8 mouse cellular contexts compared by ENCODE assay signal in the genomic region with DNA sequence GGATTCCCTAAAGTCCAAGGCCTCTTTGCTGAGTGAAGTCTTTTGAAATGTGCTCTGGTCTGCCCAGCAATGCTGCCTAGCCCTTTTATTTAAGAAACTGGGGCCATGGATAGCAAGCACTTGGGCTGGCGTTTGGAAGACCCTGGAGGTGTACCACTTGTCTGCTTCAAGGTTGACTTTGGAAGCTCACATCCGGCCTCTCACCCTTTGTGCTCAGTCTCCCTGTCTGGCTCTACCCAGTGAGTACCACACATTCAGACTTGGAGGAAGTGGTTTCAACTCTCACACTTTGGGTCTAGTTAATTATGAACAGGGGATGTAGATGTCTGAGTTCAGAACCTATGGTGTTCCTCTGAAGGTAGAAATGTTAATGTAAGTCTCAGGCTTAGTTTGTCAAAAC. TPM values are rescaled to one million over a fixed set of nuclear protein-coding genes. Genes with fewer than 3 reads are reported as not detected.
DNase-seq lines count a peak whose midpoint lies in the region; ATAC-seq and TF ChIP-seq lines count a peak whose summit lies in the region.

No protein-coding gene starts in this region.

- no peak for ATAC-seq in forebrain, embryonic 12.5 days (ENCODE audit: low FRiP score)
- no peak for ATAC-seq in liver, embryonic 14.5 days (ENCODE audit: insufficient read depth)

- 0 out of 2 replicates have a peak overlapping the region, but pooled peaks have one; percentile 58 for H3K27ac ChIP-seq in cerebellum, adult 2 months (ENCODE audit: insufficient read depth, low read length)
- H3K27ac ChIP-seq in forebrain, embryonic 12.5 days = peak overlapping the region; percentile 98
- no peak overlapping the region for H3K27ac ChIP-seq in liver, embryonic 14.5 days

- no peaks in the 10 kb centered on the region for H3K9me3 ChIP-seq in forebrain, embryonic 12.5 days
- H3K9me3 ChIP-seq in liver, embryonic 14.5 days (ENCODE audit: control insufficient read depth, low read length) = no peaks in the 10 kb centered on the region

- no peak for TF ChIP-seq CTCF in cerebellum, adult 2 months (IDR thresholded peaks at IDR 0.05; ENCODE audit: borderline replicate concordance, insufficient read depth, low read depth, low read length)
- no peak for TF ChIP-seq CTCF in liver, embryonic 14.5 days (IDR thresholded peaks at IDR 0.05; ENCODE audit: low read depth)

- no peaks in the 10 kb centered on the region for H3K27me3 ChIP-seq in cerebellum, adult 2 months (ENCODE audit: control insufficient read depth, insufficient read depth, low read length)
- H3K27me3 ChIP-seq in forebrain, embryonic 12.5 days = no peaks in the 10 kb centered on the region
- H3K27me3 ChIP-seq in liver, embryonic 14.5 days (ENCODE audit: control insufficient read depth, insufficient read depth, low read length) = no peaks in the 10 kb centered on the region

- 44% methylated on average over 2 of the region's 2 CpGs for WGBS in cerebellum, adult 2 months
- 51% methylated on average over 2 of the region's 2 CpGs for WGBS in forebrain, embryonic 12.5 days
- 24% methylated on average over 2 of the region's 2 CpGs for WGBS in liver, embryonic 14.5 days (ENCODE audit: insufficient replicate concordance)

- H3K4me3 ChIP-seq in cerebellum, adult 2 months (replicated peaks; ENCODE audit: insufficient read depth, low read depth, low read length) = peak overlapping the region; percentile 58
- H3K4me3 ChIP-seq in forebrain, embryonic 12.5 days (replicated peaks) = peak overlapping the region; percentile 96
- peak overlapping the region; percentile 55 to 71 for H3K4me3 ChIP-seq in liver, embryonic 14.5 days (ENCODE audit: insufficient read depth in 1 of 2, low read depth in 2 of 2, low read length in 2 of 2)

- no peak for TF ChIP-seq POLR2A in cerebellum, adult 2 months (IDR thresholded peaks at IDR 0.05; ENCODE audit: borderline replicate concordance, insufficient read depth, low read length)

- TF ChIP-seq EP300 in liver, embryonic 14.5 days (IDR thresholded peaks at IDR 0.05; ENCODE audit: low read depth) = no peak

- DNase-seq in cerebellum, adult 2 months = no peak
- no peak for DNase-seq in cerebellum, postnatal 4 days (ENCODE audit: low spot score in 2 of 2)
- peak; percentile 49 for DNase-seq in 416B (ENCODE audit: low read depth)
- no peak for DNase-seq in liver, embryonic 14.5 days (ENCODE audit: low read depth in 3 of 3, low spot score in 3 of 3)
- DNase-seq in thymus, postnatal 0 days (ENCODE audit: low spot score) = peak; percentile 83
- DNase-seq in cerebellum, adult 9-10 months = no peak
- DNase-seq in spleen, postnatal 10 days (ENCODE audit: low spot score in 2 of 2) = no peak

- H3K36me3 ChIP-seq in forebrain, embryonic 12.5 days (replicated peaks) = no peaks in the 10 kb centered on the region; the same call in 1 of the 2 replicates
- no peaks in the 10 kb centered on the region for H3K36me3 ChIP-seq in liver, embryonic 14.5 days (replicated peaks; ENCODE audit: control insufficient read depth, insufficient read depth, low read depth)

- peak overlapping the region; percentile 77 for H3K4me2 ChIP-seq in forebrain, embryonic 12.5 days
- peak overlapping the region; percentile 83 for H3K4me2 ChIP-seq in liver, embryonic 14.5 days (ENCODE audit: low read depth)

- H3K4me1 ChIP-seq in cerebellum, adult 2 months (ENCODE audit: control insufficient read depth, insufficient read depth, low read length) = peaks cover 3% of the 10 kb centered on the region; the same call in 1 of the 2 replicates
- peaks cover 53% of the 10 kb centered on the region for H3K4me1 ChIP-seq in forebrain, embryonic 12.5 days
- peaks cover 23 to 24% of the 10 kb centered on the region in 2 experiments for H3K4me1 ChIP-seq in liver, embryonic 14.5 days (replicated peaks; ENCODE audit: control insufficient read depth in 2 of 2, insufficient read depth in 2 of 2, low read length in 1 of 2)

- H3K9ac ChIP-seq in forebrain, embryonic 12.5 days = peak overlapping the region; percentile 99
- H3K9ac ChIP-seq in liver, embryonic 14.5 days (replicated peaks) = peak overlapping the region; percentile 14

RNA-seq across cellular contexts. Expression of a gene that starts 2.8 kb away (rescaled TPM):
- polyA plus RNA-seq in cerebellum, adult 2 months (2012; rRNA removed) = 104 and 107 TPM in 2 replicates
- polyA plus RNA-seq in forebrain, embryonic 12.5 days (2016; fragmentation: Nextera tagmentation; extraction: Ambion mirVana) = 62.0 and 63.4 TPM in 2 replicates
- 8.4 and 9.8 TPM in 2 replicates for polyA plus RNA-seq in liver, embryonic 14.5 days (2012; rRNA removed)
- polyA plus RNA-seq in liver, embryonic 14.5 days (2014; fragmentation: Nextera tagmentation; extraction: Ambion mirVana) = 8.2 and 9.1 TPM in 2 replicates
- 35.1 and 36.3 TPM in 2 replicates for polyA plus RNA-seq in thymus, postnatal 0 days (2015; fragmentation: Nextera tagmentation; extraction: Ambion mirVana)

Comparison
In these comparisons a context has a peak if more than half of its experiments do, and no peak if none do; other contexts are left out.
1. DNase-seq: peak in 416B (single experiment) and thymus, postnatal 0 days (single experiment); none in cerebellum, adult 2 months (0 of 2), cerebellum, postnatal 4 days (0 of 2), liver, embryonic 14.5 days (0 of 3), cerebellum, adult 9-10 months (single experiment) and spleen, postnatal 10 days (0 of 2).
2. Peak in every context shown above with its lines, with median percentiles within 50 percentile points of each other: H3K4me3 ChIP-seq.